Mouse (Mus musculus) thymus, postnatal 4 days (tissue): ENCODE results near the gene Capn7.

Experiments used
- DNase-seq: peaks from one replicate; pipeline ENCODE4 v3.0.0; 2021

Capn7 gene

GRCm38 (mm10) chr14:31336369-31337155, at the start of gene Capn7:
Gene Capn7 (plus strand): TSS chr14:31336638.
- peak; percentile 100 for DNase-seq

DNA sequence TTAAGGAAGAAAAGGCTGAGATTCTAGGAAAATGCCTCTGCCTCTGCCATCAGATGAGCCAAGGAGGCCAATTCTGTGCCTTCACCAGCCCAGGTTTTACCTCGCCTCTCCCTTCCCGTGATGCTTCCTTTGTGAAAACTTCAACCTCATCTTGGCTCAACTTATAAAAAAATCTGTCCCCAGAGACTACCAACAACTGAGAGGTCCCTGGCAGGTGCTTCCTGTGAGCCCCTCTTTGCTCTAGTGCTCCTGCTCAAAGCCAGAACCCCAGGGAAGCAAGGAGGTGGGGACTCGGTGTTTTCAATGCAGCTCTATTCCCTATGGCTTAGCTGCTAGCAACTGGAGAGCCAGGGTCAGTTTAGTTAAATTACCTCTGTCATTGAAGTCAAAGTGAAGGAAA, 23.2 kb upstream of the Capn7 start:
- no peak for DNase-seq

GRCm38 (mm10) chr14:31316613-31317012, 19.8 kb upstream of the Capn7 start:
- no peak for DNase-seq

DNA sequence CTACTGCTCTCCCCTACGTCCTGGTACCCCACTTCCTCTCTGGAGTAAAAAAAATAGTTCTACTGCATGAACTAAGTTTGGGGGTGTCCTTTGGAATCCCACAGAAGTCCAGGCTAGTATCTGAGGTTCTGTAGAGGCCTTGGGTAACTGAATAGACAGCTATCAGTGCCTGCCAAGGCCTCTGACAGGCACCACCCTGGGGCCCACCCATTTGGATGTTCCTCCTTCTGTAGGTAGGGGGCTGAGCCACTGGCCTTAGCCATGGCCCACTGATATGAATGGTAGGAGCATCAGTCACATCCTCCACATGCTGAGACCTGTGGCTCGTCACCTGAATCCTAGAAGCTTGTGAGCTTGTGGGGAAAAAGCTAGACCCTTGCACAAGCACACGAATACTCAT, 18.7 kb upstream of the Capn7 start:
- no peak for DNase-seq

DNA sequence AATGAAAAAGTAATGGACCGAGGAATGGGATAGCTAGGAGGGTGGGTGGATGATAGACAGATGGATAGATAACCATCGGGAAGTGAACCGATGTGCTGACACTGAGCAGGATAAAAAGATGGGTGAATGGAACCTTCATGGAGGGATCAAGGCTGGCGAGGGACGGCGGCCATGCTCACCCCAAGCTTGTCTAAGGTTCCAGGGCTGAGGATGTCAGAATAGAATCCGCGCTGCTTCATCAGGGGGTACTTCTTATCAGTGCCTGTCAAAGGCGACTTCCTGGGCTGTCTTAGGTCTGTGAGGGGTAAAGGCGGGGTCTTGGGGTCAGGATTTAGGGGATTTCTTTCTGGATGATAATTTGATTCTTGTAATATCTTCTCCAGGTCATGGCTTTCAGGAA, 16.9 kb upstream of the Capn7 start:
- DNase-seq: no peak

DNA sequence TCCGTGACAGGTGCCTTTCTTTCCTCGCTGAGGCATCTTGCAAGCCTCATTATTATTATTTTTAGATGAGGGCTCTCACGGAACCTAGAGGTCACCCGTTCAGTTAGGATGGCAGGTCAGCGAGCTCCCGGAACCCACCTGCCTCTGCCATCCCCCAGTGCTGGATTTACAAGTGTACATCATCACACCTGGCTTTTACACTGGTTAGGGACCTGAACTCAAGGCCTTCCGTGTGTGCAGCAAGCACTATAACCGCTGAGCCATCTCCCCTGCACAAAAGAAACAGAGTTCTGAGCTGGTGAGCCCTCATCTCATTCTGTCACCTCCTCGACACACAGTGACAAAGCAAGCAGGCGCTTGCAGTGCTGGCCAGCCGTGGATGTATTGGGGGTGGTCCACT, 15.3 kb upstream of the Capn7 start:
- no peak for DNase-seq

DNA sequence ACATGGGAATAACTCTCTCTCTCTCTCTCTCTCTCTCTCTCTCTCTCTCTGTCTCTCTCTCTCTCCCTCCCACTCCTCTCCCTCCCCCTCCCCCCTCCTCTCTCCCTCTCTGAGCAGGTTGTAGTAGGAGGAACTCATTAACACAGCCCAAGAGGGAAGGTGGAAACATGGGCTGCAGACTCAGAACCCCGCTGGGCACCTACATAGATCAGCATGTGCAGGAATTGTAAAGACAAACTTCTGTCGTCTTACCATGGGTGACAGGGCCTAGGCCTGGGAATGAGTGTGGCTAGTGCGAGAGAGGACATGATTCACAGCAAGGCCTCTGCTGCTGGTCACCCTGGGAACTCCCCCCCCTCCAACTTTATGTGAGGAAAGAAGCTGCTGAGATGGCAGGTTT, 14.2 kb upstream of the Capn7 start:
- no peak for DNase-seq

DNA sequence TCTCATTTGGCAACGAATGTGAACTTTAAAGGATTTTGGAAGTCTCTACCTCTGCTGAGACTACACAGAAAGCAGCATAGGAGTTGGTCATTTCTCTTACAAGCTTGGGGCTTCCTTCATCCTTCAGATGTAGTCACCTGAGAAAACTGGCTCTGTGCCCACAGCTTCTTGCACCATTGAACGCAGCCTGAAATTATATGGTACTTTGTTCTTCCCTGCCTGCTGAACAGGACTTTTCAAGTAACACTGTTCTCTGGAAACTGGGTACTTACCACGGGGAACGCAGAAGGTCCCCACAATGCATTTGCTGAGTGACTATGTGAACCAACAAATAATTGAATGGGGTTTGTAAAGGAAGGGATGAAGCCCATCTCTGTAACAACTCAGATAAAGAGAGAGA, 13.2 kb upstream of the Capn7 start:
- no peak for DNase-seq

GRCm38 (mm10) chr14:31323849-31324792, 12.3 kb upstream of the Capn7 start, which contains the start of gene Dnah1:
Gene Dnah1 (minus strand): TSS chr14:31323896.
- peak; percentile 64 for DNase-seq

DNA sequence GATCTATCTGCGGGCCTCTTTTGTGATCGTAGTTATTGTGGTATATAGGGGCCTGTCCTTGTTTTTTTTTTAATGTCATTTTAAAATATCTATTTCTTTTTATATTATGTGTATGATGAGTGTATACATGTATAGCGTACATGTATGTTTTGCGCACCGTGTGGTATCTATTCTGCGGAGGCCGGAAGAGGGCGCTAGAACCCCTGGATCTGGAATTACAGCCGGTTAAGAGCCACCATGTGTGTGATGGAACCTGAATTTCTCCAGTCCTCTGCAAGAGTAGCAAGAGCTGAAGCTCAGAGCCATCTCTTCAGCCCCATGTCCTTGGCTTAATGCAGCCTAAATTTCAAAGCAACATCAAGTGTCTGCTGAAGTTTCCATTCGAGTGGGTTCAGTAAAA, 11.6 kb upstream of the Capn7 start:
- DNase-seq: peak; percentile 53

DNA sequence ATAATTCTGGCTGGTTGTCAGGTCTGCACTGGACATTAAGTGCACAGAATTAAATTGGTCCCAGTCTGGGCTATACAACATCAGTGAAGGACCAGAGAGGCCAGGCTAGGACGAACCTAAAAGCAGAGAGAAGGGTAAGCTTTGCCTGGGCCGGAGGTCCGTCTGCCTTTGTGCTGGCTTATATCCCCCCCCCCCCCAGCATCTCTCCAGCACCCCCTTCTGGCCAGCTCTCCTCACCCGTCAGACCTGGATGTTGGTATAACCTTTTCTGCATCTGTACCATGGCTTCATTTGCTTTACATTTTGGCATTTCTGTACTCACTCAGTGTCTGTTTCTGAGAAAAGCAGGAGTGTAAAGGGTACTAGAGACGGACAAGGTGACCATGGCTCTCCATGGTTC, 10.9 kb upstream of the Capn7 start:
- peak; percentile 51 for DNase-seq

GRCm38 (mm10) chr14:31326770-31327169, 9.7 kb upstream of the Capn7 start:
- no peak for DNase-seq

GRCm38 (mm10) chr14:31327196-31327595, 9.2 kb upstream of the Capn7 start:
- no peak for DNase-seq

DNA sequence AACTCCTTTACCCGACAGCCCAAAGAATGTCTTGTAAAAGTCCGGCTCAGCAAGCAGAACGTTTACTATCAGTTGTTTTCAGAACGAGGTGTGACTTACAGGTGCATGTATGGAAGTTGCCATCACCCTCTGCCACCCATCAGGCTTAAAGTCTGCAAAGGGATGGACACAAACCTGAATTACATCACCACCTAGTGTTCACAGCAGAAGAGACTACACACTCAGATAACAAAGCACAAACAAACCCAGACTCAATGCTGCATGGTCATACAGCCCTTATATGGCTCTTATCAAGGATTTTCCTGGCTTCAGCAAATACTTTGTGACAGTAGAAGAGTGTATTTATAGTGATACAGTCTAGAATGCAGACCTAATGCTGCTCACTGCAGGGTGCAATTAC, 8.8 kb upstream of the Capn7 start:
- DNase-seq: no peak

- DNase-seq: no peak
Observed at GRCm38 (mm10) chr14:31329741-31330140, 6.7 kb upstream of the Capn7 start.

GRCm38 (mm10) chr14:31330957-31331356, 5.5 kb upstream of the Capn7 start:
- DNase-seq: no peak

DNA sequence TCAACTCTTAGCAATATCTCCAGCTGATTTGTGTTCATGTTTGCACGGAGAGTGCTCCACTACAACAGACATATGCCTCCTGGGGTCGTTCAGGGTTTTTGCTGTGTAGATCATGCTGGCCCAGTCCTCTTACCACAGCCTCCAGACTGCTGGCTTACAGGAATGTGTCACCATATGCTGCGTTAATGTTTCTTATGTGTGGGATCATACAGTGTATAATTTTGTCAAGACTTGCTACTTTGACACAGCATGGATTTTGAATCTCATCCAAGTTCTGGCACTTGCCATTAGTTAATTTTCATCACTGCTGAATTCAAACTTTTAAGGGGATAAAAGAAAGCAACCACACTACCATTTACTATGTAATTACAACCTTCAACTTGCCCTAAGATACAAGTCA, 673 bp upstream of the Capn7 start:
- DNase-seq: no peak

GRCm38 (mm10) chr14:31337406-31337805, 968 bp downstream of the Capn7 start:
- no peak for DNase-seq

GRCm38 (mm10) chr14:31337947-31338346, 1.5 kb downstream of the Capn7 start:
- DNase-seq: no peak

DNA sequence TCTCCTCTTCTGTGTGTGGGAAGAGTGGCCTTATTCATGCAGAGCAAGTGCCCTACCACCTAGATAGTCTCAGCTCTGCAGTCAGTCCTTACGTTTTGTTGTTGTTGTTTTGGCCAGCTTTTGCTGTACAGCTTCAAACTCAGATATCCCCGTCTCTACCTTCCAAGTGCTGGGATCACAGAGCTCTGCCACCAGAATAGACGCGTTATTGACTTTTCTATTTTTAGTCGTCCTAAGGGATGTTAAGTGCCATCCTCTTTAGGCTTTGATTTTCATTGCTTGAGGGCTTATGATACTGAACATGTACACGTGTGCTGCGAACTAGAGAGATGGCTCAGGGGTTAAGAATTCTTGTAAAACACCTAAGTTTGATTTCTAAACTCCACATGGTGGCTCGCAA, 6.8 kb downstream of the Capn7 start:
- no peak for DNase-seq

DNA sequence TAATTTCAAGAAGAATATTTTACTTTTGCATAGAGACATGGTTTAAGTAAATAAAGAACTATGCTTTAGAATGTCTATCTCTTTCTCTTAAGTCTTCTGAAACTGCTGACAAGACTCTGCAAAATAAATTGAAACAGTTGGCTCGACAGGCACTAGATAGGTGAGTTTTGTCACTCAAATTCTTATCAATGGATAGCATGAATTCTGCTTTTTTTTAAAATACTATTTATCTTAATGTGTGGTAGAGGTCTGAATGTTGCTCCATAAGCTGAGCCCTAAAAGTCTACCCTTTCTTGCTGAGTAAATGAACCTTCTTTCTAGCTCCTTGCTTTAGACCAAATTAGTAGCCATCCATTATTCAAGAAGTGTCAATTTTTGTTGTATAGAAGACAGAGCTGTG, 8.9 kb downstream of the Capn7 start:
- DNase-seq: no peak

DNA sequence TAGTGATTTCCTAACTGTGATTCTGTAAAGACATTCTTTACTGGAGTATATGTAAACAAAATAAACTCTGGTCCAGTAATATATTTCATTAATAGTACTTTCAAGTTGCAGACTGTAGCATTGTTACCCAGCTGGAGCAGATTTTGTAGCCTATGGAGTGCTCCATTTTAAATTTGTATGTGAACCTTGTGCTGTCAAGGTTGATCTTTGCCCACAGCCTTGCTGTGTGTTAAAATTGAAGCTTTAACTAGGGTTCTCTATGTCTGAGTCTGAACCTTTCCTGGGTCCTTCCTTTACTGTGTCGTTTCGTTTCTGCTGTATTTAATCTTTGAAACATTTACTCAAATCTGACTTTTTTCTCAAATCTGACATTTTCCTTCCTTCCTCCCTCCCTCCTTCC, 25.8 kb downstream of the Capn7 start:
- DNase-seq: no peak

DNA sequence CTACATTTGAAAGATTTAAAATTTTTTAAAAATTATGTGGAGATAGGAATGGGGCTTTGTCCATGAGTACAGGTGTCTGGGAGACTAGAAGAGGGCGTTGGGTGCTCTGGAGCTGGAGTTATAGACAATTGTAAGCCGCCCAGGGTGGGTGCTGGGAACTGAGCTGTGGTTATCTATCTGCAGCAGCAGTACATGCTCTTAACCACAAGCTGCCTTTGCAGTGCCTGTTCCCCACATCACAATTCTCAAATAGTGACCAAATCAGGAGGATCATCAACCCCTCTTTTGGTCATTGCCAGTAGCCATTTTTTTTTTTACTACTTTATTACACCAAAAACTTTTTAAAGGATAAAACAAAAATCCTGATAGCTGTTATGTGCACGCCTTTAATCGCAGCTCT, 28.2 kb downstream of the Capn7 start:
- DNase-seq: no peak

DNA sequence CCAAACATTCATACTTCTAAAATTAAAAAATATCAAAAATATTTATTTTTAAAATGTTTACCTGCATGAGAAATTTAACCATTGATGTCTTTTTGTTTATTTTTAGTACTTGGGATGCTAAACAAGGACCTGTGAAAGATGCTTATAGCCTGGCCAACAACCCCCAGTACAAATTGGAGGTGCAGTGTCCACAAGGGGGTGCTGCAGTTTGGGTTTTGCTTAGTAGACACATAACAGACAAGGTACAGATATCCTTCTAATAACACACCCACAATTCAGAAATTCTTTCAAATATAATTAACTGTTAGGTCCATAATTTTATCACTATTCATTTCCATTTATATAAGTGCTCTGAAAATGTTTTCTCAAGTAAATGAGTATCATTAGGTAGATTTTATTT, 28.9 kb downstream of the Capn7 start:
- peak; percentile 89 for DNase-seq
